Mouse (Mus musculus): Measurements from ENCODE around the gene Fgf15. TPM values are rescaled to one million over a fixed set of nuclear protein-coding genes. Genes with fewer than 3 reads are reported as not detected.
"Not testable (repeated sequence)": the region's sequence is repeated elsewhere in the genome, so short reads cannot be mapped to it uniquely, and the experiment has no call there.

Gene Fgf15
- polyA plus RNA-seq, 1 experiment from 2014 or later: 0.20 TPM

DNA sequence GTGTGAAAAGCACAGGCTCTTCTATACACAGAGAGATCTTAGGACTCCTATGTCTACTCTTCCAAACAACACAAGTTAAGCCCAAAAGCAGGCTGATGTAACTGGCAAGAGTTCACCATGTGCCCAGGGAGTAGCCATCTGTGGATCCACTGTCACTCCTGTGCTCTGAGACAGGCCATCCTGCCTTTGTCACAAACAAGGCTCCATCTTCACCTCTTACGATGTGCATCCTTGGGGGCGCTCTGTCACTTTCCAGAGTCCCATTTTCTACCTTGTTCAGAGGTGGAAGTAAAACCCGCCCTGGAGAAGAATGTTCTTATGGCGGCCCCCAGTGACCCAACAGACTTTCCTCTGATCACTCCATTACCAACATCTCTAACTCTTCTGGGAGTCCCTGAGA is 1.6 kb upstream of the Fgf15 start:
- no peak overlapping the region; the same call in 1 of the 2 replicates for H3K4me3 ChIP-seq (ENCODE audit: low read length)
- H3K4me2 ChIP-seq (ENCODE audit: low read depth, low read length): peak overlapping the region; percentile 92; the same call in 1 of the 2 replicates
- peaks cover 23% of the 10 kb centered on the region for H3K4me1 ChIP-seq (ENCODE audit: control insufficient read depth, insufficient read depth, low read length)
- H3K9me3 ChIP-seq (replicated peaks; ENCODE audit: control insufficient read depth, low read length): no peaks in the 10 kb centered on the region
- H3K9ac ChIP-seq (ENCODE audit: low read length): no peak overlapping the region
- WGBS: 4% methylated on average over 4 of the region's 4 CpGs
- no peak for ATAC-seq (replicated peaks; ENCODE audit: extremely low read depth, insufficient read depth, low FRiP score)
- H3K27me3 ChIP-seq (ENCODE audit: control insufficient read depth, insufficient read depth, low read length): peaks cover 58% of the 10 kb centered on the region
- no peak overlapping the region for H3K27ac ChIP-seq (ENCODE audit: low read length)
- H3K36me3 ChIP-seq (ENCODE audit: control insufficient read depth, insufficient read depth): no peaks in the 10 kb centered on the region

DNA sequence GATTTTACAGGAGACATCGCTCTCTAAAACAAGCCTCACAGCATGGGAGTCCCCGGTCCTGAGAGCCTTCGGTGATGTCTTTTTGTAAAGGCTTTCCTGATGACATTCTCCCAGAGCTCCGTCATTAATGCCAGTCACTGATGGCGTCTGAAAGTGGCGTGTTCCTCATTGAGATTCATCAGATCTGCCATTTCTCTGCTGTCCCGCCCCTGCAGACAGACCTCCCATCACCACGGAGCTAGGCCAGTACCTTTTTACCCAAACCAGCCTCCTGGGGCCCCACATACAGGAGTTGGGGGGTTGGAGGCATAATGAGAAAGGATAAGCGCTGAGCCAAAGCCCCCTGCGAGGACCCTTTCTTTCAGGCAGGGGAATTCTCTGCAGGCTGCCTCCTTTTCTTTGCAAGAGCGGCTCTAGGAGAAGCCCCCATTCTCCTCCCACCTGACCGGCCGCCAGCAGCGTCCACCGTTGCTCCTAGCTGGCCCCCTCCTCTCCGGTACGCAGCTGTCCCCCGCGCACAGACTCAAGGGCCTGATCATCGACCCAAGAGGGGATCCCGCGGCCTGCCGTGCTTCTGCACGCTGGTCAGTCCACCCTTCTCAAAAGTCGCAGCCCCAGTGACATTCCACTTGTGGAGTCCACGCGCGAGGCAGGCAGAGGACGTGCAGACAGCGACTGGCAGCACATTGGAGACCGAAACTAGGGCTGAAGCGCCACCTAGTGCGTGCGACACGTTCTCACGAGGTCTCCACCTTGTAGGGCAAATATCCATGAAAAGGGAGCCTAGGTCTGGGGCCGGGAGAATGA is 823 bp upstream of the Fgf15 start:
- no peak overlapping the region for H3K27ac ChIP-seq (ENCODE audit: low read length)
- H3K27me3 ChIP-seq (ENCODE audit: control insufficient read depth, insufficient read depth, low read length): peaks cover 62% of the 10 kb centered on the region
- H3K9me3 ChIP-seq (replicated peaks; ENCODE audit: control insufficient read depth, low read length): no peaks in the 10 kb centered on the region
- no peaks in the 10 kb centered on the region for H3K36me3 ChIP-seq (ENCODE audit: control insufficient read depth, insufficient read depth)
- peak overlapping the region; percentile 60 for H3K4me3 ChIP-seq (ENCODE audit: low read length)
- peak overlapping the region; percentile 92 for H3K4me2 ChIP-seq (ENCODE audit: low read depth, low read length)
- peaks cover 23% of the 10 kb centered on the region for H3K4me1 ChIP-seq (ENCODE audit: control insufficient read depth, insufficient read depth, low read length)
- WGBS: under 1% methylated on average over 37 of the region's 37 CpGs
- ATAC-seq (replicated peaks; ENCODE audit: extremely low read depth, insufficient read depth, low FRiP score): peak; percentile 63; the same call in 1 of the 2 replicates
- peak overlapping the region; percentile 60 for H3K9ac ChIP-seq (ENCODE audit: low read length)

DNA sequence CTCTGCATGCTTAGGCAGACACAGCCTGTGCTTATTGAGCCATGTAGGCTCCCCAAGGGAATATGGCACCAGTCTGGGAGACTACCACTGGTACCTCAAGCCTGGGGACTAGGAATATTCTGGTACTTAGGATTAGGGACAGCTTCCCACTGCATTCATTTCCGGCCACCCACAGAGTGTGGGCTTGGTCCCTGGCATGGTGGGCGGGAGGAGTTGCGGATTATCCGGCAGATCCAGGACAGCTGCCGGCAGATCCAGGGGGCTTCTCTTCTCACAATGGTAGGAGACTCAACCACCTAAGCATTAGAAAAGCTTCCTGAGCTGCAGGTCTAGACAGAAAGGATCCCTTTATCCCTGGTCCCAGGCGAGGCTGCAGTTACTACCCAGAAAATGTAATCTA is 2.2 kb downstream of the Fgf15 start:
- Histone ChIP-seq H3K4me2 (ENCODE audit: low read depth, low read length) (no peak overlapping the region), H3K27ac (ENCODE audit: low read length) (no peak overlapping the region), H3K4me3 (ENCODE audit: low read length) (no peak overlapping the region), H3K36me3 (ENCODE audit: control insufficient read depth, insufficient read depth) (no peaks in the 10 kb centered on the region), H3K9me3 (replicated peaks; ENCODE audit: control insufficient read depth, low read length) (no peaks in the 10 kb centered on the region), H3K4me1 (ENCODE audit: control insufficient read depth, insufficient read depth, low read length) (peaks cover 23% of the 10 kb centered on the region), H3K9ac (ENCODE audit: low read length) (no peak overlapping the region), H3K27me3 (ENCODE audit: control insufficient read depth, insufficient read depth, low read length) (peaks cover 61% of the 10 kb centered on the region)
- 59% methylated on average over 6 of the region's 6 CpGs for WGBS
- ATAC-seq (replicated peaks; ENCODE audit: extremely low read depth, insufficient read depth, low FRiP score): no peak

DNA sequence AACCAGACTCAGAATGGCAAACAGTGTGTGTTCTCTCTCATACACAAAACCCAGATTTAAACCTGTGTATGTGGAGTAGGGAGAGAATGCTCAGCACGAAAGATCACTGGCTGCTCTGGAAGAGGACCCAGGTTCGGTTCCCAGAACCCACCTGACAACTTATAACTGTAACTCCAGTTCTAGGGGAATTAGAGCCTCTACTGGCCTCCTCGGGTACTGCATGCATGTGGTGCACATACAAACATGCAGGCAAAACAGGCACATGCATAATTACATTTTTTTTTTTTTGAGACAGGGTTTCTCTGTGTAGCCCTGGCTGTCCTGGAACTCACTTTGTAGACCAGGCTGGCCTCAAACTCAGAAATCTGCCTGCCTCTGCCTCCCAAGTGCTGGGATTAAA is 9.2 kb downstream of the Fgf15 start:
- not testable (repeated sequence) for ATAC-seq (replicated peaks; ENCODE audit: extremely low read depth, insufficient read depth, low FRiP score); H3K27ac ChIP-seq (ENCODE audit: low read length); H3K27me3 ChIP-seq (ENCODE audit: control insufficient read depth, insufficient read depth, low read length); H3K9me3 ChIP-seq (replicated peaks; ENCODE audit: control insufficient read depth, low read length); H3K4me2 ChIP-seq (ENCODE audit: low read depth, low read length); H3K4me1 ChIP-seq (ENCODE audit: control insufficient read depth, insufficient read depth, low read length); H3K36me3 ChIP-seq (ENCODE audit: control insufficient read depth, insufficient read depth); H3K4me3 ChIP-seq (ENCODE audit: low read length); H3K9ac ChIP-seq (ENCODE audit: low read length)
- 83% methylated on average over 3 of the region's 3 CpGs for WGBS

DNA sequence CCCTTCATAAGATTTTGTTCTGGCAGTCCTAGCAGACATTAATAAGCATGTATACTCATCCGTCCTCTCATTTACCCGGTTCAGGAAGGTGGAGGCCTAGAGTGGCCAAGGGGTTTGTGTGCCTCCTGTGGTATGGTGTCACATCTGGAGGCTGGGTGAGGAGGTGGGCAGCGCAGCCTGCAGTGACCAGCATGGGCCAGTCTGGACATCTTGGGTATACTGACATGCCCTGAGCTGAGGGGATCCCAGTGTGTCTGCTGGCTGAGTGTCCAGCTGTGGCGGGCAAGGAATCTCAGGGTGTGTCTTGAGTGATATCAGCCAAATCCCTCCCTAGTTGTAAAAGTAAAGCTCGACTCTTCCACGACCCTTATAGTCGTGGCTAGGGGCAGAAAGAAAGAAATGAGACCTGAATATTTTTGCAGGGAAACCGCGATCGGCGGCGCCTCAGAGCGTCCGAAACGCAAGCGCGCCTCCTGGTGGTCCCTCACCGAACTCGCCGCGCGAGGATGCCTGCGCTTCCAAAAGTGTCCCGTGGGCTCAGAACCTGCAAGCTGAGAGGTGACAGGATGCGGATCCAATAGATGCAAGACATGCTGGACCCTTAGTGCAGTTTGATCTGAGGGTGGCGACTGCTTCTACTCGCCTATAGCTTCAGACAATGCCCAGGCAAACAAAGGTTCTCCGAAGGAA is 10.5 kb downstream of the Fgf15 start:
- Histone ChIP-seq H3K4me2 (ENCODE audit: low read depth, low read length) (peak overlapping the region; percentile 42), H3K27me3 (ENCODE audit: control insufficient read depth, insufficient read depth, low read length) (no peaks in the 10 kb centered on the region), H3K4me1 (ENCODE audit: control insufficient read depth, insufficient read depth, low read length) (no peaks in the 10 kb centered on the region), H3K4me3 (ENCODE audit: low read length) (no peak overlapping the region), H3K27ac (ENCODE audit: low read length) (no peak overlapping the region), H3K9ac (ENCODE audit: low read length) (no peak overlapping the region), H3K36me3 (ENCODE audit: control insufficient read depth, insufficient read depth) (no peaks in the 10 kb centered on the region), H3K9me3 (replicated peaks; ENCODE audit: control insufficient read depth, low read length) (peaks cover 4% of the 10 kb centered on the region)
- ATAC-seq (replicated peaks; ENCODE audit: extremely low read depth, insufficient read depth, low FRiP score): no peak; the same call in 1 of the 2 replicates
- WGBS: 10% methylated on average over 28 of the region's 28 CpGs

DNA sequence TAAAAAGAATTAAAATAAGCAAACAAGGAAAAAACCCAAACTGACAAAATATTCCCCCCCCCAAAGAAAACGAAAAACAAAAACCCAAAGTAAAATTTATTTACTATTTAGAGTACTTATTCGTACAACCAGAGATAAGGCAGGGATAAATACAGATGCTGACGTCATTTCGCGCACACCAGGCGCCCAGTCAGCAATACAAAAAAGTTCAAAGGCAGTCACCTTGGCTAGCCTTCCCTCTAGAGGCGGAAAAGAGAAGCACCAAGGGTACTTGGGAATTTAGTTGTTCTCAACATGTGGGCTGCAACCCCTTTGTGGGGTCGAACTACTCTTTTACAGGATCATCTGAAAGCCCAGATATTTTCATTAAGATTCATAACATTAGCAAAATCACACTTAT is 11.5 kb downstream of the Fgf15 start:
- Histone ChIP-seq H3K9ac (ENCODE audit: low read length) (no peak overlapping the region), H3K4me3 (ENCODE audit: low read length) (no peak overlapping the region), H3K36me3 (ENCODE audit: control insufficient read depth, insufficient read depth) (no peaks in the 10 kb centered on the region), H3K27ac (ENCODE audit: low read length) (no peak overlapping the region), H3K27me3 (ENCODE audit: control insufficient read depth, insufficient read depth, low read length) (no peaks in the 10 kb centered on the region), H3K4me2 (ENCODE audit: low read depth, low read length) (no peak overlapping the region), H3K9me3 (replicated peaks; ENCODE audit: control insufficient read depth, low read length) (peaks cover 4% of the 10 kb centered on the region), H3K4me1 (ENCODE audit: control insufficient read depth, insufficient read depth, low read length) (no peaks in the 10 kb centered on the region)
- no peak for ATAC-seq (replicated peaks; ENCODE audit: extremely low read depth, insufficient read depth, low FRiP score)
- 12% methylated on average over 8 of the region's 8 CpGs for WGBS

DNA sequence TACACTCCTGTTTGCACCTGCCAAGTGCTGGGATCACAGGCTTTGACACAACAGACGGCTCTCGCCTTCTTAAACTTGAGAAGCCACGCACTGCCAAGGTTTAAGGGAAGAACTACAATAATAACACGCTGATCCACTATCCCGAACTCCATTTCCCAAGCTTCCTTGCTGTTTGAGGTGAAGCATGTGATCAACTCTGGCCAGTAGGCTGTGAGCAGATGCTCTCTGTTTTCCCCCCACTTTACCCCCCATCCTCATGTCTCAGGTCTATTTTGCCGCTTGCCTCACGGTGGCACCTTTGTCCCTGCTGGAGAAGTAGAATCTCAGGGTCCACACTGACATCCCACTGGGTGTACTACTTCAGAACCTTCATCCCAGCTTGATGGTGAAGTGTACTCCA is 12.4 kb downstream of the Fgf15 start:
- Histone ChIP-seq H3K9ac (ENCODE audit: low read length) (no peak overlapping the region), H3K4me1 (ENCODE audit: control insufficient read depth, insufficient read depth, low read length) (no peaks in the 10 kb centered on the region), H3K36me3 (ENCODE audit: control insufficient read depth, insufficient read depth) (no peaks in the 10 kb centered on the region), H3K9me3 (replicated peaks; ENCODE audit: control insufficient read depth, low read length) (peaks cover 4% of the 10 kb centered on the region), H3K27me3 (ENCODE audit: control insufficient read depth, insufficient read depth, low read length) (no peaks in the 10 kb centered on the region), H3K4me2 (ENCODE audit: low read depth, low read length) (no peak overlapping the region), H3K4me3 (ENCODE audit: low read length) (no peak overlapping the region), H3K27ac (ENCODE audit: low read length) (no peak overlapping the region)
- WGBS: 36% methylated on average over 7 of the region's 7 CpGs
- ATAC-seq (replicated peaks; ENCODE audit: extremely low read depth, insufficient read depth, low FRiP score): no peak

DNA sequence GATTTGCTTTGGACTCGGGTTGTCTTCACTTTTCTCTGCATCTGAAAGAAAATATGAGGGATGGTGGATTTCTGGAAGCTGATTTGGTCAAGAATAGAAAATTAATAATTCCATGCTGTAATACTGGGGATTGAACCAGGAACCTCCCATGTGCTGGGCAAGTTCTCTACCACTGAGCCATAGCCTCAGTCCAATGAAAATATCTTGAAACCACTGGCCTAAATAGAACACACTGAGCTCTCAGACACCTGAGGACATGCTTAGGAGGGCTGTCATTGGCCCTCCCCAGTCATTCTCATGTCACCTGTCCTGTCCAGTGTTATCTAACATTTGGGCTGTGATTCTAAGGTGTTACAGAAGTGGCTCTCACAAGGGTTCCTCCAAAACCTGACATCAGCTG is 14.8 kb downstream of the Fgf15 start:
- Histone ChIP-seq H3K4me3 (ENCODE audit: low read length) (no peak overlapping the region), H3K9ac (ENCODE audit: low read length) (no peak overlapping the region), H3K9me3 (replicated peaks; ENCODE audit: control insufficient read depth, low read length) (no peaks in the 10 kb centered on the region), H3K27ac (ENCODE audit: low read length) (no peak overlapping the region), H3K36me3 (ENCODE audit: control insufficient read depth, insufficient read depth) (no peaks in the 10 kb centered on the region), H3K4me1 (ENCODE audit: control insufficient read depth, insufficient read depth, low read length) (peaks cover 6% of the 10 kb centered on the region), H3K27me3 (ENCODE audit: control insufficient read depth, insufficient read depth, low read length) (no peaks in the 10 kb centered on the region), H3K4me2 (ENCODE audit: low read depth, low read length) (no peak overlapping the region)
- ATAC-seq (replicated peaks; ENCODE audit: extremely low read depth, insufficient read depth, low FRiP score): no peak
- 78% methylated on average over 1 of the region's 1 CpGs for WGBS

DNA sequence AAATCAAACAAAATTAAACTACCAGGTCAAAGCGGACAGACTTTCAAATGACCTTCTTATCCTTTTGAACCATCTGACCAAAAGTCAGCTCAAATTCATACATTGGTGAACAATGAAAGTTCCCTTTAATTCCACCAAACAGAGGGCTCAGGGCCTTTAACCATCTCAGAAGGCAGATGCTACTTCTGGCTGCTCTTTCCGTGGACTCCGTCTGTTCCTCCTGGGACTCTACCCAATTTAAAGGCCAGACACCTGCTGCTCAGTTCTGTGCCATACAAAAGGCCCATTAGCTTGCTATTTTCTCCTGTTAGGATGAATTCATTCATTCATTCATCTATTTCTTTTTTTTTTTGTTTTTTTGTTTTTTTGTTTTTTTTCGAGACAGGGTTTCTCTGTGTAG is 16.6 kb downstream of the Fgf15 start:
- Histone ChIP-seq H3K9me3 (replicated peaks; ENCODE audit: control insufficient read depth, low read length) (no peaks in the 10 kb centered on the region), H3K36me3 (ENCODE audit: control insufficient read depth, insufficient read depth) (no peaks in the 10 kb centered on the region), H3K27me3 (ENCODE audit: control insufficient read depth, insufficient read depth, low read length) (no peaks in the 10 kb centered on the region), H3K4me1 (ENCODE audit: control insufficient read depth, insufficient read depth, low read length) (peaks cover 7% of the 10 kb centered on the region), H3K27ac (ENCODE audit: low read length) (no peak overlapping the region), H3K9ac (ENCODE audit: low read length) (no peak overlapping the region), H3K4me2 (ENCODE audit: low read depth, low read length) (no peak overlapping the region), H3K4me3 (ENCODE audit: low read length) (no peak overlapping the region)
- 79% methylated on average over 4 of the region's 4 CpGs for WGBS
- no peak for ATAC-seq (replicated peaks; ENCODE audit: extremely low read depth, insufficient read depth, low FRiP score)
